Mouse (Mus musculus) layer of hippocampus, adult 9-11 months (tissue): Measurements from ENCODE around the gene Gm10436.
"Not testable (repeated sequence)": the region's sequence is repeated elsewhere in the genome, so short reads cannot be mapped to it uniquely, and the experiment has no call there.

Experiments
- DNase-seq: peaks from one replicate; pipeline ENCODE4 v3.0.0; 2022

Gene Gm10436

DNA sequence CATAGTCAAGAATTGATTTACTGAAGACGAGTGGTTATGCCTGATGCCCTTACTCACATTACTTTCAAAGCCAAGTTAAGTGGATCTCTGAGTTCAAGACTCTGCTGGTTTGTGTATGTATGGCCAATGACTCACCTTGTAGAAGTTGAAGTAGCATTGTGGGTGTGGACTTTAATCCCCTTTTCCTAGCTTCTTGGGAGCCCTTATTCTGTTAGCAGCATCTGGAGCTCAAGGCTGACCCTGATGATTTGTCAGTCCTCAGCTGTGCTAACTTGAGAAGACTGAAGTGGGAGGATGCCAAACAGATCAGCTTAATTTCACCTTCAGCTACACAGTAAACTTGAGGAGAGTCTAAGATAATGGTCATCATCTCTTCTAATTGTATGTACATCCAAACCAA is at the start of gene Gm10436:
Gm10436 (minus strand) TSS at position 101 of the 400 bp plus-strand sequence.
- not testable (repeated sequence) for DNase-seq

DNA sequence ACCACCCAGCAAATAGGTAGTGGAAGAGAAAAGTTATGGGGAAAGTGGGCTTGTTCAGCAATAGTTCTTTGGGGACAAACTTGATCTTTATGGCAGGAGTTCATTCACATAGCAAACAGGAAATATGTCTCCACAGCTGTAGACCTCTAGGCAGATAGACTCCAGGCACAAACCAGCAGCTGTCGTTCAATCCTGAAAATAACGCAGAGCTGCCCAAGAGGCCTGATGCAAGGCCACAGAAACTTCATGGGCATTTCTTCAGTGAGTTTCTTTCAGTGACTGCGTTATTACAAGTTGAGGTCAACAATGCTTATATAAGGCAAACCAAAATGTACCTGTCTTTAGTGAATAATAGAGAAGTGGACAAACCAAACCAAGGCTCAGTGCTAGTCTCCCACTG is 37.5 kb upstream of the Gm10436 start:
- DNase-seq: no peak

DNA sequence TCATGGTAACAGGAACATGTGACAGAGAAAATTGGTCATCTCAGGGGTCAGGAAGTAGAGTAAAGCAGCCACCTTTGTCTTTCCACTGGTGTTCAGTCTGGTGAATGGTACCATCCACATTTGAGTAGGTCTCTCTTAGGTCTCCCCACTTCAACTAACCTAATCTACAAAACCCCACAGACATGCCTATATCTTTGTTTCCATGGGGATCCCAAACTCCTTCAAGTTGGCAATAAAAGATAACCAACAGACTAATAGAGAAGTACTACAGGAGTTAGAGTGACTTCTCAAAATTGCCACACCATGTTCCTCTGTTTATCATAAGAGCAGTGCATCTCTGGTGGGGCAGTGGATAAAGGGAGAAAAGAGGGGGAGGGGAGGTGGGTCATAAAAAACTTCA is 36.2 kb upstream of the Gm10436 start:
- DNase-seq: not testable (repeated sequence)

DNA sequence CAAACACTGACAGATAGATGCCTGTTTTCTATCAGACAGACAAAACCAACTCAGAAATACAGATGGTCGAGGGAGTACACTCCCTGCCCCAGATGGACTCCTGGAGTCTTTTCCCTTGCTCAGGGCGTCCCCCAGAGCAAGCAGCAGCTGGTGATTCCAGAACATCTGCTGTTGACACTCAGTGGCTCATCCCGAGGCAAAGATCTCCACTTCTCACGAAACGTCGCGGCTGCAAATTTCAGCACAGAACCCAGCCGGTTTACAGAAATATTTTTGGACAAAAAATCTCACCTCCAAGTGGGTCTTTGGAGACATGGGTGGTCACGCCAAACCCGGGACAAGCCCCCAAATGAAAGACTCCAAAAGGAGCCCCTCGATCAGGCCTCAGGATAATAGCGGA is 32.7 kb upstream of the Gm10436 start:
- no peak for DNase-seq

DNA sequence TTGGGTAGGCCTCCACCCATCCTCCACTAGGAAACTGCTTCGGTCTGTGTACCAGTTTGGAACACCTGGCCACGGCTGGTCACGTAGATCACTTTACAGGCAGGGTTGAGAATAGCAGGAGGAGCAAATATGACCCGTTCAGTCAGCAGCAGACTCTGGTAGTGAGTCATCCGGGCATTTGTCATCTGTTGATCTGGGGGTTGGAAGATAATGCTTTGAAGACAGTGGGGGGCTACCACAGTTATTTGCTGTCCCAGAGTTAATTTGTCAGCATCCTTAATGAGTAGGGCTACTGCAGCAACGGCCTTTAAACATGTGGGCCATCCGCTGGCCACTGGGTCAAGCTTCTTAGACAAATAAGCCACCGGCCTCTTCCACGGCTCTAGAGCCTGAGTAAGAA is 29.6 kb upstream of the Gm10436 start:
- DNase-seq: not testable (repeated sequence)

DNA sequence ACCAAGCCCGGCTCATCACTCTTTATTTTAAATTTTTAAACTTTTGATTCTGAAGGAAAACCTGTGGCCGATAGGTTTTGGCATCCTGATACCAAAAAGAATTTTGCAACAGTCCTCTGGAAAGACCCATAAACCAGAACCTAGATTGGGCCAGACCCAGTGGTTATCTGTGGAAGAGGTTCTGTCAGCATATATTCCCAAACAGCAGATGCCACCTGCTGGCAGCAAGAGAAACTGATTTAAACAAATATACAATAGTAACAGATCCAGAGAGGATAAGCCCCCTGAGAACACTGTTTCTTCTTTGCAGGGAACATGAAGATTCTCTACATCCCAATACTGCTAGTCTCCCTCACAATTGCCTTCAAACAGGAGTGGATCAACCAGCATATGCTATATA is 20.9 kb upstream of the Gm10436 start:
- no peak for DNase-seq
